Mouse (Mus musculus) ES-Bruce4 (cell line): Measurements from ENCODE around the gene Scn8a. TPM values are rescaled to one million over a fixed set of nuclear protein-coding genes. Genes with fewer than 3 reads are reported as not detected.

Source experiments
- H3K27ac ChIP-seq: 2 replicates; pipeline ENCODE4 v1.5.1; 2012; ENCODE audit warnings: low read length, inconsistent platforms; ENCODE audit not compliant: insufficient read depth
- H3K27me3 ChIP-seq: 2 replicates; pipeline ENCODE4 v1.6.1; 2012; ENCODE audit warnings: mild to moderate bottlenecking, low read length, inconsistent platforms; ENCODE audit not compliant: control insufficient read depth, poor library complexity, insufficient read depth, severe bottlenecking
- H3K36me3 ChIP-seq: 2 replicates; pipeline ENCODE4 v1.6.1; 2012; ENCODE audit warnings: inconsistent platforms, mild to moderate bottlenecking, low read length, moderate library complexity; ENCODE audit not compliant: control insufficient read depth, poor library complexity, insufficient read depth, severe bottlenecking
- H3K4me1 ChIP-seq: one replicate; pipeline ENCODE4 v1.8.1; 2011; ENCODE audit warnings: low read length; ENCODE audit not compliant: control insufficient read depth, insufficient read depth
- H3K4me3 ChIP-seq: 2 replicates; pipeline ENCODE4 v1.5.1; 2011; ENCODE audit warnings: low read depth, mild to moderate bottlenecking, low read length
- H3K9ac ChIP-seq: 2 replicates; pipeline ENCODE4 v1.6.1; 2012; ENCODE audit warnings: low read depth, mild to moderate bottlenecking, inconsistent platforms; ENCODE audit not compliant: poor library complexity, severe bottlenecking
- H3K9me3 ChIP-seq: replicated peaks from 2 replicates; pipeline ENCODE4 v1.6.1; 2012; ENCODE audit warnings: mild to moderate bottlenecking, low read length, inconsistent platforms; ENCODE audit not compliant: control insufficient read depth, poor library complexity, insufficient read depth, severe bottlenecking
- CTCF ChIP-seq: IDR thresholded peaks from one replicate; pipeline ENCODE4 v1.8.1; 2011; ENCODE audit warnings: low read depth, low read length
- EP300 ChIP-seq: IDR thresholded peaks from 2 replicates; pipeline ENCODE4 v1.6.1; 2011; ENCODE audit warnings: low read depth, low read length; ENCODE audit not compliant: insufficient read depth
- POLR2A ChIP-seq: IDR thresholded peaks from one replicate; pipeline ENCODE4 v1.8.1; 2011; ENCODE audit warnings: low read length; ENCODE audit not compliant: insufficient read depth
- polyA plus RNA-seq: library from polyadenylated mRNA; stranded (reverse); fragments of >200 nt; gene quantifications from 2 replicates; pipeline ENCODE4 v1.2.4, GENCODE M21; 2011; ENCODE audit warnings: low read depth; ENCODE audit not compliant: missing spikeins, insufficient read depth, insufficient read length

Scn8a gene
- polyA plus RNA-seq, 1 experiment, result 8.9 TPM

GRCm38 (mm10) chr15:101086956-101087355, 217.3 kb downstream of the Scn8a start:
- no peaks in the 10 kb centered on the region for H3K36me3 ChIP-seq
- peaks cover 6% of the 10 kb centered on the region for H3K4me1 ChIP-seq
- H3K4me3 ChIP-seq, result no peak overlapping the region
- no peak overlapping the region for H3K27ac ChIP-seq
- H3K9me3 ChIP-seq, result no peaks in the 10 kb centered on the region
- TF ChIP-seq CTCF (no peak), EP300 (no peak), POLR2A (no peak)
- no peak overlapping the region for H3K9ac ChIP-seq
- no peaks in the 10 kb centered on the region for H3K27me3 ChIP-seq

DNA sequence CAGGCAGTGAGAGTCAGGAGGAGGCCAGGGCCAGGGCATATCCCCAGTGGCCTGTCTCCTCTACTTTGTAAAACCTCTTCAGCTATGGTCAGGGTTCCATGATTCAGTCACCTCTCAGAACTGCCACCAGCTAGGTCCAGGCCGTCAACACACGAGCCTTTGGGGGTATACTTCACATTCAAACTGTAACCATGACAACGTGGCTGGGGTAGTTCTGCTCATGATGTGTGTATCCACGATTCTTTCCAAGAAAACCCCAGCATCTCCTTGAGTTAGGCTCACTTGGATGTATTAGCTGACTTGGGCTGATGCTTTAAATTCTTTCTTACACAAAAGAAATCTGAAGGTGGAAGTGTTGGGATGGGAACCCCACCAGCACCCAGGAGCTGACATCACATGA, 218.6 kb downstream of the Scn8a start:
- Histone ChIP-seq H3K4me3 (no peak overlapping the region), H3K36me3 (no peaks in the 10 kb centered on the region), H3K4me1 (peaks cover 8% of the 10 kb centered on the region), H3K9me3 (no peaks in the 10 kb centered on the region), H3K9ac (no peak overlapping the region), H3K27ac (no peak overlapping the region), H3K27me3 (no peaks in the 10 kb centered on the region)
- no peak for TF ChIP-seq CTCF
- TF ChIP-seq EP300, result no peak
- TF ChIP-seq POLR2A, result no peak

GRCm38 (mm10) chr15:101091551-101091950, 221.9 kb downstream of the Scn8a start:
- Histone ChIP-seq H3K36me3 (no peaks in the 10 kb centered on the region), H3K27me3 (no peaks in the 10 kb centered on the region), H3K4me1 (peaks cover 11% of the 10 kb centered on the region), H3K4me3 (no peak overlapping the region), H3K9me3 (no peaks in the 10 kb centered on the region), H3K27ac (no peak overlapping the region), H3K9ac (no peak overlapping the region)
- TF ChIP-seq CTCF (no peak), POLR2A (no peak), EP300 (no peak)

GRCm38 (mm10) chr15:101092121-101092828, 222.6 kb downstream of the Scn8a start:
- Histone ChIP-seq H3K4me1 (peaks cover 14% of the 10 kb centered on the region), H3K27me3 (no peaks in the 10 kb centered on the region), H3K36me3 (no peaks in the 10 kb centered on the region), H3K9ac (peak overlapping the region; percentile 85), H3K27ac (peak overlapping the region; percentile 62), H3K4me3 (peak overlapping the region; percentile 24), H3K9me3 (no peaks in the 10 kb centered on the region)
- no peak for TF ChIP-seq POLR2A
- TF ChIP-seq EP300, result 0 out of 2 replicates have a peak, but pooled peaks have one; percentile 21
- TF ChIP-seq CTCF, result no peak

DNA sequence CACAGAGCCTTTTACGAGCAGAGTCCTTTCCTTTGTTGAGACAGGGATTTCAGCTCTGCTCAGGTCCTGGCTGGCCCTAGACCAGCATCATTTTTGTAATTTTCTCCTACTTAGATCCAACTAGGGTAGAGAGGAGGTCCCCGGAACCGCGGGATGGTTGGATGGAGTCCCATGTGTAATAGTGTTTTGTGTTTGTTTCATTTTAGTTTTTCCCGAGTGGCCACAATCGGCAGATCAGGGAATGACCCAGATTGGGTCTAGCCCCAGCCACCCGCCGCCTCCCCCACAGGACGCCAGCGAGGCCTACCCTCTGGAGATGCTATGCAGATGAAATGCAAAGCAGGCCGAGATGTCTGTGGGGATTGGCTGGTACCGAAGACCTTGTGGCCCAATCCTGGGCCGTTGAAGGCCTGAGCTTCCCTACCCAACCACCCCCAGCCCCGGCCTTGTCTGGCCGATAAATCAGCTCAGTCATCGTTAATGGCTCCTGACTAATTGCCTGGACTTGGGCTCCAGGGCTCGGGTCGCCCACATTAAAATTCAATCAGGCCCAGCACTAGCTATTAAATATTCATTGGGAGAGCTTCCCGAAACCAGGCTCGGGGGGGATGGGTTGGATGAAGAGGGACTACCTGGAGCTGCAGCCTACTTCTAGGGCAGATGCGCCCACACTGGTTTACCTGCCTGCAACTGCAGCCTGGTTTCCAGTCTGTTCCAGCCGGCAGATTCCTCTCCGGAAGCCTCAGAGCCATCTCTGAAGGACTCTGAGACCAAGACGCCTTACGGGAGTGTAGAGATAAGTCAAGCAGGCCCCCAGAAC, 223.4 kb downstream of the Scn8a start:
- H3K4me3 ChIP-seq, result peak overlapping the region; percentile 83
- H3K27ac ChIP-seq, result peak overlapping the region; percentile 92
- TF ChIP-seq CTCF (no peak), POLR2A (peak; percentile 84), EP300 (0 out of 2 replicates have a peak, but pooled peaks have one; percentile 13)
- H3K36me3 ChIP-seq, result no peaks in the 10 kb centered on the region
- H3K9me3 ChIP-seq, result no peaks in the 10 kb centered on the region
- peaks cover 15% of the 10 kb centered on the region for H3K4me1 ChIP-seq
- H3K9ac ChIP-seq, result peak overlapping the region; percentile 85
- H3K27me3 ChIP-seq, result no peaks in the 10 kb centered on the region

DNA sequence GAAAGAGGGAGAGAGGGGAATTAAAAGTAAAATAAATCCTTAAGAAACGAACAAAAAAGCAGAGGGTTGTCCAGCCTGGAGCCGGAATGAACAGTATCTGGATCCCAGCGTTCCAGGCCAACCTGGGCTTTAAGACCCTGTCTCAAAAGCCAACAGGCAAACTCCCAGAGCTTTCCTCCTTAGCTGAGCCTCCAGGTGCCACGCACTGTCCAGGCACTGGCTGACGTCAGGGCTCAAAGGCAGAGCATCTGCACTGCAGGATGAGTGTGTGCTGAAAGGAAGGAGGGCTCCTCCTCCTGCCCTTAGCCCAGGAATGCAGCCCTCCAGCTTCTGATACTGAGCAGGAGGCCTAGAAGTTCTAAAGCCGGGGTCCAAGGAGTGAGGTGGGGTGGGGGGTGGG, 224.3 kb downstream of the Scn8a start:
- Histone ChIP-seq H3K9me3 (no peaks in the 10 kb centered on the region), H3K4me3 (peak overlapping the region; percentile 21), H3K36me3 (no peaks in the 10 kb centered on the region), H3K9ac (peak overlapping the region; percentile 85), H3K27me3 (no peaks in the 10 kb centered on the region), H3K4me1 (peaks cover 15% of the 10 kb centered on the region), H3K27ac (peak overlapping the region; percentile 92)
- TF ChIP-seq CTCF (no peak), POLR2A (no peak), EP300 (no peak)
